Mouse (Mus musculus): ENCODE measurements at regions not wholly inside any gene's neighbourhood (a gene's known extent, or its start where the extent isn't known, plus 50 kb on each side); places are given as distances from the start of the nearest gene placed in this dataset.

DNA sequence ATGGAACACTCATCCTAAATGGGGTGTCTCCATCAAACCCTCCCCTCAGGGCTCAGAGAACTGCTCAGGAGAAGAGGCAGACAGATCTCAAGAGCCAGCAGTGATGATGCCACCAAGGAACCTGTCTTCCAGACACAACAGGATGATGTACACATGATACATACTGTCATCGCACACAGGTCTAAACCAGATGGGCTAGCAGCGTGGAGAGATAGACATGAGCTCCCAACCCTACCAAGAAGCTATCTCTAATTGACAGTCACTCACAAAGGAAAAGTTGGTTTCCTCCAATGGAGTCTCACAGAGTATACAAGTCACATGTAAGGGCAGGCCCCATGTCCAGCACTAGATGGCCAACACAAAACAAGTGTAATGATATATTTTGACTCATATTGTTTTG, 139.9 kb downstream of the Cdca7 start:
- 0 out of 2 replicates have a peak, but pooled peaks cover 9% of the 10 kb centered on the region for H3K27me3 ChIP-seq (replicated peaks)
- H3K27ac ChIP-seq (ENCODE audit: poor library complexity, severe bottlenecking): no peak overlapping the region
- no peak overlapping the region for H3K9ac ChIP-seq
- 83% methylated on average over 2 of the region's 2 CpGs for WGBS
- peaks cover 16% of the 10 kb centered on the region for H3K4me1 ChIP-seq (replicated peaks)
- no peak overlapping the region for H3K4me2 ChIP-seq
- no peak overlapping the region for H3K4me3 ChIP-seq
- no peak for ATAC-seq (ENCODE audit: insufficient number of reproducible peaks, low FRiP score)
- H3K36me3 ChIP-seq: no peaks in the 10 kb centered on the region
- H3K9me3 ChIP-seq (replicated peaks): no peaks in the 10 kb centered on the region

DNA sequence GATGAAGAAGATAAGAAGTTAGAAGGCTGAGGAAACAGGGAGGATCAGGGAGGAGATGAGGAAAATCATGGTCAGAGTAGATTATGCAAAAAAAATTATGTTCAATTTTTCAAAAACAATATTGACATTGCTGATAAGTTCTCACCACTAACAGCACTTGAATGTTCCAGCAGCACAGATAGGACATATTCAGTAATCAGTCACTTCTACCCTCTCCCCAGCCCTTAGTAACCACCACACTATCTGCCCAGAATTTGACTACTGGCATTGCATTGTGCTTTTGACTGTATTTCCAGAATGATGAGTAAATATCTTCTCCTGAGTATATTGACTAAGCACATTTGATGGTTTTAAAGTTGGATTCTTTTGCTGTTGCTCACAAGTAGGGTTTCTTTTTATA, 140.5 kb downstream of the Cdca7 start:
- no peak for ATAC-seq (ENCODE audit: insufficient number of reproducible peaks, low FRiP score)
- H3K27ac ChIP-seq (ENCODE audit: poor library complexity, severe bottlenecking): no peak overlapping the region
- 0 out of 2 replicates have a peak, but pooled peaks cover 9% of the 10 kb centered on the region for H3K27me3 ChIP-seq (replicated peaks)
- no peak overlapping the region for H3K4me2 ChIP-seq
- H3K4me3 ChIP-seq: no peak overlapping the region
- no peaks in the 10 kb centered on the region for H3K9me3 ChIP-seq (replicated peaks)
- H3K9ac ChIP-seq: no peak overlapping the region
- H3K36me3 ChIP-seq: no peaks in the 10 kb centered on the region
- H3K4me1 ChIP-seq (replicated peaks): peaks cover 19% of the 10 kb centered on the region

DNA sequence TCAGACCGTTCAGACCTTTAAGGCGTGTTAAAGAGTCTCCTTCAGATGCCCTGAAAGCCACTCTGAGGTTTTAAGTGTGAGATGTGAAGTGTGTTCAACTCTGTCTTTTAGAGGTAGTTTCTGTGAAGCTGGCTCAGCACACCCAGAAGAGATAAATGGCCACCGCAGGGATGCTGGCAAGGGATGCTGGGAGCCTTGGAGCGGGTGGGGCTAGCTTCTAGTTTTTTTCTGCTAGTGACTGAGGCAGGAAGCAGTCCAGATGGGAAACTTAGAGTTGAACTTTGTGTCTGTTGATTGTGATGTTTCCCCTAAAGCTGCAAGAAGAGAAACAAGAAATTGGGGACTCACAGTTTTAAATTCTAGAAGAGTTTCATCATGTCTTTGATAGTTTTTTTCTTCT, 143.5 kb downstream of the Cdca7 start:
- no peak overlapping the region for H3K4me2 ChIP-seq
- H3K9me3 ChIP-seq (replicated peaks): no peaks in the 10 kb centered on the region
- 45% methylated on average over 4 of the region's 4 CpGs for WGBS

DNA sequence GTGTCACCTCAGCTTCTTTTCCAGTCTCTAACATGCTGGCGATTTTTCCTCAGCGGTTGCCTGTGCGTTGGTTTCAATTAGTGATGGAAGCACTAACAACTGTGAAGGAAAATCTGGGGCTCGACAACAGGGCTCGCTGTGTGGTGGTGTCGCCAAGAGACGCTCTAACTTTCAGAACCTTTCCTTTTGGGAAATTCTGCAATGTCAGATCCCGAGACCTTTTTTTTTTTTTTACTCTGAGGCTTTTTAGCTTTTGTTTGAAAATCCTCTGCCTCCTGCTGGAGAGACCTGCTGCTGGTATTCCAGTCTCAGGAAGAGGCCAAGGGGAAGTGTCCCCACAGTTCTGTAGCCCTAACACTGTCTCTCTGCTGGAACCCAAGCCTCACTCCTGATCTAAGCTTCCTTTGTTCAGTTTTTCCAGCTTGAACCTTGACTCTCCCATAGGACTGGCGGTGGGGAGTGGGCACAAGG, 144.3 kb downstream of the Cdca7 start:
- H3K36me3 ChIP-seq: no peaks in the 10 kb centered on the region
- H3K27ac ChIP-seq (ENCODE audit: poor library complexity, severe bottlenecking): no peak overlapping the region
- H3K27me3 ChIP-seq (replicated peaks): peaks cover 3% of the 10 kb centered on the region; the same call in 1 of the 2 replicates
- peak overlapping the region; percentile 61 for H3K4me2 ChIP-seq
- peak overlapping the region; percentile 50 for H3K9ac ChIP-seq
- ATAC-seq (ENCODE audit: insufficient number of reproducible peaks, low FRiP score): no peak
- no peaks in the 10 kb centered on the region for H3K9me3 ChIP-seq (replicated peaks)
- H3K4me3 ChIP-seq: peak overlapping the region; percentile 29
- WGBS: 5% methylated on average over 9 of the region's 9 CpGs
- peaks cover 16% of the 10 kb centered on the region for H3K4me1 ChIP-seq (replicated peaks)

More for the DNA sequence above, 143.5 kb downstream of the Cdca7 start:
- ATAC-seq (ENCODE audit: insufficient number of reproducible peaks, low FRiP score): no peak
- Histone ChIP-seq H3K4me3 (no peak overlapping the region), H3K27me3 (replicated peaks) (peaks cover 3% of the 10 kb centered on the region; the same call in 1 of the 2 replicates), H3K9ac (no peak overlapping the region), H3K36me3 (no peaks in the 10 kb centered on the region), H3K4me1 (replicated peaks) (peaks cover 20% of the 10 kb centered on the region), H3K27ac (ENCODE audit: poor library complexity, severe bottlenecking) (no peak overlapping the region)

DNA sequence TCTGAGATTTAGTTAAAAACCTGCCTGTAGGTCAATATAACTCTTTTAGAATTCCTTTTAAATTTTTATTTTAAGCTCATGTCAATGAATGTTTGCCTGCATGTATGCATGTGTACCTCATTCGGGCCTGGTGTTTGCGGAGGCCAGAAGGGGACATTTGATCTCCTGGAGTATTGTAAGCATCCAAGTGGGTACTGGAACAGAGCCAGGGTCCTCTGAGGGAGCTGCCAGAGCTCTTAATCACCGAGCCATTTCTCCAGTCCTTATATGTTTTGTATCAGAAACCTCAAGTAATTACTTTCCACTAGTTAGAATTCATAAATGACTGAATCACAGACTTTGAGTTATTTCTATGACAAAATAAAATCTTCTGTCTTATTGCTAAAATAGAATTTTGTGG, 152.0 kb downstream of the Cdca7 start:
- ATAC-seq (ENCODE audit: insufficient number of reproducible peaks, low FRiP score): no peak
- Histone ChIP-seq H3K27ac (ENCODE audit: poor library complexity, severe bottlenecking) (no peak overlapping the region), H3K4me1 (replicated peaks) (no peaks in the 10 kb centered on the region), H3K27me3 (replicated peaks) (peaks cover 3% of the 10 kb centered on the region; the same call in 1 of the 2 replicates), H3K9me3 (replicated peaks) (no peaks in the 10 kb centered on the region), H3K36me3 (no peaks in the 10 kb centered on the region), H3K4me3 (no peak overlapping the region), H3K9ac (no peak overlapping the region), H3K4me2 (no peak overlapping the region)
- WGBS: 33% methylated on average over 3 of the region's 3 CpGs

DNA sequence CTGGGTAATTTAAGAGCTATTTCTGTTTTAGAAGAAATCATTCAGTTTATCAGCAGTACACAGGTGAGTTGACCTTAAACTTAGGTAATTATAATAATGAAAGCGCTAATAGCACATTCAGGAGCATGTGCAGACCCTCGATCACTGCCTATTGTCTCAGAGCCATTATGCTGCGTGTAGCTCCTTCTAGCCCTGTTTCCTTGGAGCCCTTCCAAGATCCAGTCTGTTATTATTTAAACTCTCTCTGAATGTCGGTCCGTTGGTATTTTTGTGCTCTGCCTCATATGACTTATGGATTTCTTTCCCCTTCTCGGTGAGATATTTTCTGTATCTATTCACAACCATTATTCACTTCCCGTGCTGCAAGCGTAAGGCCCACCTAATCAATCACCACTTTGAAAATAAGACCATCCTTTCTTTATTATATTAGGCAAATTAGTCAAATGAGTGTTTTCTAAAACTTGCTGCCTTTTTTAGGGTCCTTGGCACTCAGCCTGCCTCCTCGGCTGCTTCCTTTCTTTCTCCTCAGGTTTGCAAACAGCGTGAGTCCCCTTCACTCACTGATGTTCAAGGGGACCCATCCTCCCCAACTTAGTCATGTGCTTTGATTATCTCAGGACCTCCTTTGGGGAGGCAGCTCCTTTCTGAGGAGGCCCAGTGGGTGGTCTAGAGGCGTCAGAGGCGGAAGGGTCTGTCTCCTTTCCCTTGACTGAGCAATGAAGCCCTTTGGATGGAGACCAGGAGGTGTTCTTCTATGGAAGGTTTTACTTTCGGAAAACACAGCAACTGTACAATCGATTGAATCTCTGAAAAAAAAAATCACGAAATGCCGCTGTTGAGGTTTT, 152.9 kb downstream of the Cdca7 start:
- Histone ChIP-seq H3K4me1 (replicated peaks) (no peaks in the 10 kb centered on the region), H3K27me3 (replicated peaks) (0 out of 2 replicates have a peak, but pooled peaks cover 3% of the 10 kb centered on the region), H3K9ac (no peak overlapping the region), H3K27ac (ENCODE audit: poor library complexity, severe bottlenecking) (no peak overlapping the region), H3K9me3 (replicated peaks) (no peaks in the 10 kb centered on the region; the same call in 1 of the 2 replicates), H3K4me2 (no peak overlapping the region), H3K36me3 (no peaks in the 10 kb centered on the region), H3K4me3 (no peak overlapping the region)
- 53% methylated on average over 16 of the region's 16 CpGs for WGBS
- ATAC-seq (ENCODE audit: insufficient number of reproducible peaks, low FRiP score): no peak

DNA sequence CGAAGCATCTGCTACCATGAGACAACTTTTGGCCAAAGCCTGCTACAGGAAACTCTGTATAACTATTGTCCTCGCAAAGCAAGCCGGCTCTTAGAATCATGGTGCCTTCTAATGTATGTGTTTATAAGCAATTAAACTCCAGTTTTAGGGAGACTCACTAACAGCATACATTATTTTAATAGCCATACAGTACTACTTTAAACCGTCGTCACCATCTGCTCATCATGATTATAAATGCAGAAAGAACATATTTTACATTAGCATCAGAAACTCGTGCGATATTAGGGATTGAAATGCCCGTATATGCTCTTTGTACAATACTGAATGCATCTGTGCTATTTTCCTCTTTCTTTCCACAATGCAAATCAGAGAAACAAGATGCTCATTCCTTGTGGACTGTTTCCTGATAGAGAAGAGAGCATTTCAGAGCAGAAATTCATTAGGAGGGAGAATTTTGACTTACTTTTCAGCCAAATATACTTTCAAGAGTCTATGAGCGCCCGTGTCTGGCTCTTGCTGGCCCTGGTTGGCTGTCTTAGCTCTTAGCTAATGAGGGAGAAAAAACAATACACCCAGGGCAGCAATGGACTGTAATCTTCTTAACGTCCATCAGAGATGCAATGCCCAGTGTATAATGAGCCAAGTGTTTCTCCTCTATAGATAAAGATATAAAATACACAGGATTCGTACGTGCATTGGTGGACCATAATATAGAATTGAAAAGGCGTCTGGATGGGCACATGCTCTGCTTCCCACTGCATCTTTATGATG, 153.9 kb downstream of the Cdca7 start:
- no peak overlapping the region for H3K4me2 ChIP-seq
- H3K9me3 ChIP-seq (replicated peaks): no peaks in the 10 kb centered on the region; the same call in 1 of the 2 replicates
- 81% methylated on average over 14 of the region's 14 CpGs for WGBS
- no peaks in the 10 kb centered on the region for H3K4me1 ChIP-seq (replicated peaks)
- no peak overlapping the region for H3K9ac ChIP-seq
- ATAC-seq (ENCODE audit: insufficient number of reproducible peaks, low FRiP score): no peak
- H3K27ac ChIP-seq (ENCODE audit: poor library complexity, severe bottlenecking): no peak overlapping the region
- no peak overlapping the region for H3K4me3 ChIP-seq
- 0 out of 2 replicates have a peak, but pooled peaks cover 3% of the 10 kb centered on the region for H3K27me3 ChIP-seq (replicated peaks)
- no peaks in the 10 kb centered on the region for H3K36me3 ChIP-seq

DNA sequence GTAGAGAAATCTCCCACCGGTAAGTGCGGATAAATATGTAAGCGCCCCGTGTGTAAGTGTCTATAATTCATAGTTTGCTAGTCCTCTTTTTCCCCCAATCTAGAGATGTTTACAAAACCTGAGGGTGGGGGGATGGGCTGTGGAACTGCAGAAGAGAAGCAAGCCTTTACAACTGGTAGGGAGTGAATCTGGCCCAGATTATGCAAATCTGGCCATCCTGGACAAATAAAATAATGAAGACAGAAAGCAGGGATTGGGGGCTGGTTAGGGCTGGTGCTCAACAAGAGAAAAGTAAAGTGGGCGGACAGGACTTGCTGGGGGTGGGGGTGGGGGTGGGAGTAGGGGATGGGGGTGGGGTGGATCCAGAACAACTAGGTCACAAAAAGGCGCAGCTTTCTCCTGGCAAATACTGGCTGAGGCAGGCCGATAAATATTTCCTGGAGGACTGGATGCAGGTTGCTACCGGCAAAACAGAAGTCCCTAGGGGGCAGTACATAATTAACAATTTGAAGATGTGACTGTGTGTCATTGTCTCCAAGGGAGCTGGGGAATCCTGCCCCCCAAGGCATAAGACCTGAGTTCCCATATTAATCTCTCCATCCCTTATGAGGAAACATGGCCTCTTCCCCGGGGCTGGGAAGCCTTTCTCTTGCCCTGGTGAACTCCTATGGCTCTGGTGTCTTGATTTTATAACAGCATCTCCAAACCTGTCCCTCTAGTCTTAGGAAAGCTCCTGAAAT, 162.1 kb downstream of the Cdca7 start:
- no peak overlapping the region for H3K9ac ChIP-seq
- peaks cover 8% of the 10 kb centered on the region; the same call in 1 of the 2 replicates for H3K4me1 ChIP-seq (replicated peaks)
- no peaks in the 10 kb centered on the region for H3K36me3 ChIP-seq
- no peaks in the 10 kb centered on the region for H3K27me3 ChIP-seq (replicated peaks)
- H3K4me3 ChIP-seq: no peak overlapping the region
- H3K27ac ChIP-seq (ENCODE audit: poor library complexity, severe bottlenecking): no peak overlapping the region
- 51% methylated on average over 9 of the region's 9 CpGs for WGBS
- H3K9me3 ChIP-seq (replicated peaks): peaks cover 2% of the 10 kb centered on the region; the same call in 1 of the 2 replicates
- H3K4me2 ChIP-seq: no peak overlapping the region
- no peak for ATAC-seq (ENCODE audit: insufficient number of reproducible peaks, low FRiP score)

DNA sequence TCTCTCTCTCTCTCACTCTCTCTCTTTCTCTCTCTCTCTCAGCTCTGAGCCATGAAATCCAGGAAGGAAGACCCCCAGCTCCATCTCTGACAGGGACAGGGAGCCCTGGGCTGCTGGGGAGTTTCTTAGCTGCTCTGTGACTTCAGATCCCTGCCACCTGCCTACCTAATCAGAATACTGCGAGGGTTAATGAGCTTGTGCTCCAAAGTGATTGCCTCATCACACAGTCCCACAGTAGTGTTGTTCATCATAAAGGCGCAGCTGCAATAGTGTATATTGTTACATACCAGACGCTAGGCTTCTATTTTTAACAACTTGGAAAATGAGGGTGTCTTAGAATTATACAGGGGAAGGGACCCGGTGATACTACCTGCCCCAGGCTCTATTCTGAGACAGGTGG, 163.1 kb downstream of the Cdca7 start:
- H3K36me3 ChIP-seq: no peaks in the 10 kb centered on the region
- no peak for ATAC-seq (ENCODE audit: insufficient number of reproducible peaks, low FRiP score)
- no peaks in the 10 kb centered on the region for H3K27me3 ChIP-seq (replicated peaks)
- H3K27ac ChIP-seq (ENCODE audit: poor library complexity, severe bottlenecking): no peak overlapping the region
- no peak overlapping the region for H3K4me3 ChIP-seq
- H3K9me3 ChIP-seq (replicated peaks): peaks cover 2% of the 10 kb centered on the region; the same call in 1 of the 2 replicates
- no peak overlapping the region for H3K9ac ChIP-seq
- 48% methylated on average over 4 of the region's 4 CpGs for WGBS
- H3K4me2 ChIP-seq: no peak overlapping the region
- peaks cover 8% of the 10 kb centered on the region; the same call in 1 of the 2 replicates for H3K4me1 ChIP-seq (replicated peaks)

DNA sequence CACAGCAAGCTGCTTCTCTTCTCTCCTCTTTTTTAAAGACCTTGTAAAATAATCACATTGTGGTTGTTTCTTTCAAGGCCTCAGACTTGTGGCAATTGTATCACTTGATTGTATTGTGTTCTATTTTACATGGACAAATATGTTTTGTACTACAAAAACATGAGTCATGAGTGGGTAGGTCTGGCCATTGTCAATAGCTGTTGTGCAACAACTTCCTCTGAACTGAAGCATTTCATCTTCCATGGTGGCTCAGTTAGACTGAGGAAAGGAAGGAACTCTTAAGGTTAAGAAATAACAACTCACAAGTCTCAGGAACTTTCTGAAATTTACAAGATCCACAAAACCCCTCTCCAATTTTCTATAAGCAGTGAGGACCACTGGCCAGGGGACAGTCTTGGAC, 165.3 kb downstream of the Cdca7 start:
- no peak for ATAC-seq (ENCODE audit: insufficient number of reproducible peaks, low FRiP score)
- H3K36me3 ChIP-seq: no peaks in the 10 kb centered on the region
- H3K4me1 ChIP-seq (replicated peaks): 0 out of 2 replicates have a peak, but pooled peaks cover 4% of the 10 kb centered on the region
- H3K9ac ChIP-seq: no peak overlapping the region
- no peak overlapping the region for H3K4me3 ChIP-seq
- H3K27ac ChIP-seq (ENCODE audit: poor library complexity, severe bottlenecking): no peak overlapping the region
- 0 out of 2 replicates have a peak, but pooled peaks cover 2% of the 10 kb centered on the region for H3K9me3 ChIP-seq (replicated peaks)
- H3K27me3 ChIP-seq (replicated peaks): no peaks in the 10 kb centered on the region
- no peak overlapping the region for H3K4me2 ChIP-seq

Data from heart, embryonic 12.5 days (tissue).